Mouse (Mus musculus): ENCODE results near the gene Grhl3. TPM values are rescaled to one million over a fixed set of nuclear protein-coding genes. Genes with fewer than 3 reads are reported as not detected.
A peak's percentile ranks its signal among the peaks of the same experiment; 100 is the strongest.

Grhl3 gene
- polyA plus RNA-seq, 1 experiment from 2014 or later: 1.1 TPM

GRCm38 (mm10) chr4:135525057-135525456, 48.4 kb downstream of the Grhl3 start:
- Histone ChIP-seq H3K9ac (replicated peaks) (no peak overlapping the region), H3K27me3 (replicated peaks) (peaks cover 10% of the 10 kb centered on the region; the same call in 1 of the 2 replicates), H3K27ac (replicated peaks) (no peak overlapping the region), H3K4me2 (no peak overlapping the region), H3K4me1 (peaks cover 10% of the 10 kb centered on the region), H3K4me3 (replicated peaks) (no peak overlapping the region), H3K36me3 (no peaks in the 10 kb centered on the region), H3K9me3 (replicated peaks) (no peaks in the 10 kb centered on the region)
- WGBS: 72% methylated on average over 12 of the region's 12 CpGs
- no peak for ATAC-seq (ENCODE audit: low FRiP score)

DNA sequence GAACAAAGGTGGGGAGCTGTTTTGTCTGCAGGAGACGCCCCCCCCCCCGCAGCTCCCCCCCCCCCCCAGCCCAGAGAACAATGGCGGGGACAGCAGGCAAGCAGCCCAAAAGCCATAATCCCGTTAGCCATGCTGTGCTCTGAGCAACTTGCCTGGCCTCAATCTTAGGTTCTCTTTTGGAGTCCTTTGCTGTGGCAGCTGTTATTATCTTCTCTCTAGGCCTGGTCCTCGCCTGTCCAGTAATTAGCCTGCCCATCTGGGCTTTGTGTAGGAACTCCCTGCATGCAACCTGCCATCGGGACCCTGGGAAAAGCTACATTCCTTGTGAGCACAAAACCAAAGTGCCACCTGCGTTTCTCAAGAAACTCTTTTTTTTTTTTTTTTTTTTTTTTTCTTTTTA, 49.5 kb downstream of the Grhl3 start:
- no peak overlapping the region for H3K4me3 ChIP-seq (replicated peaks)
- H3K27ac ChIP-seq (replicated peaks): no peak overlapping the region
- no peak for ATAC-seq (ENCODE audit: low FRiP score)
- peaks cover 10% of the 10 kb centered on the region; the same call in 1 of the 2 replicates for H3K27me3 ChIP-seq (replicated peaks)
- H3K36me3 ChIP-seq: no peaks in the 10 kb centered on the region
- H3K9ac ChIP-seq (replicated peaks): no peak overlapping the region
- no peaks in the 10 kb centered on the region for H3K9me3 ChIP-seq (replicated peaks)
- peaks cover 10% of the 10 kb centered on the region for H3K4me1 ChIP-seq
- no peak overlapping the region for H3K4me2 ChIP-seq
- 6% methylated on average over 5 of the region's 7 CpGs for WGBS

- no peaks in the 10 kb centered on the region; the same call in 1 of the 2 replicates for H3K4me1 ChIP-seq
- no peak overlapping the region for H3K4me3 ChIP-seq (replicated peaks)
- H3K4me2 ChIP-seq: no peak overlapping the region
- H3K9ac ChIP-seq (replicated peaks): no peak overlapping the region
- no peak for ATAC-seq (ENCODE audit: low FRiP score)
- no peaks in the 10 kb centered on the region for H3K36me3 ChIP-seq
- H3K9me3 ChIP-seq (replicated peaks): no peaks in the 10 kb centered on the region
- no peak overlapping the region for H3K27ac ChIP-seq (replicated peaks)
- WGBS: 79% methylated on average over 9 of the region's 9 CpGs
- H3K27me3 ChIP-seq (replicated peaks): peaks cover 7% of the 10 kb centered on the region; the same call in 1 of the 2 replicates
These were observed 53.0 kb downstream of the Grhl3 start for GRCm38 (mm10) chr4:135520421-135520820.

DNA sequence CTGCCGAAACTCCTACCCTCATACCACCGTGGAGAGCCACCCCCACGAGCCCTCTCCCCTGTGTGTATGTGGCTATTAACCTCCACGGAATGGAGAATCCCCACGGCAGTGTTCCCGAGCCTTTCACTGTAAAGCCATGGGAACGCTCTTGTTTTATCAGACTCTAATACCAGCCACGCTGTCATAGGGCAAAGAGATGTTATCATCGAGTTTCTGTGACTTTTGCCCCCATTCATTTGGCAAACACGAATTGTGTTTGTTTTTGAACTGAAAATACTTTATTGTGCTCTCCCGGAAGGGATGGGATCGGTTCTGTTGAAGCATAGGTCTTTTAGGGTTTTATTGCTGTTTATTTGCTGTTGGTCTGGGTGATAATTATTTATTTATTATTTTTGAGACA, 55.3 kb downstream of the Grhl3 start:
- H3K9me3 ChIP-seq (replicated peaks): no peaks in the 10 kb centered on the region
- H3K27me3 ChIP-seq (replicated peaks): 0 out of 2 replicates have a peak, but pooled peaks cover 2% of the 10 kb centered on the region
- no peaks in the 10 kb centered on the region for H3K4me1 ChIP-seq
- no peak overlapping the region for H3K4me2 ChIP-seq
- no peak overlapping the region for H3K4me3 ChIP-seq (replicated peaks)
- no peak overlapping the region for H3K9ac ChIP-seq (replicated peaks)
- H3K27ac ChIP-seq (replicated peaks): no peak overlapping the region
- WGBS: 79% methylated on average over 12 of the region's 12 CpGs
- H3K36me3 ChIP-seq: no peaks in the 10 kb centered on the region
- ATAC-seq (ENCODE audit: low FRiP score): no peak

DNA sequence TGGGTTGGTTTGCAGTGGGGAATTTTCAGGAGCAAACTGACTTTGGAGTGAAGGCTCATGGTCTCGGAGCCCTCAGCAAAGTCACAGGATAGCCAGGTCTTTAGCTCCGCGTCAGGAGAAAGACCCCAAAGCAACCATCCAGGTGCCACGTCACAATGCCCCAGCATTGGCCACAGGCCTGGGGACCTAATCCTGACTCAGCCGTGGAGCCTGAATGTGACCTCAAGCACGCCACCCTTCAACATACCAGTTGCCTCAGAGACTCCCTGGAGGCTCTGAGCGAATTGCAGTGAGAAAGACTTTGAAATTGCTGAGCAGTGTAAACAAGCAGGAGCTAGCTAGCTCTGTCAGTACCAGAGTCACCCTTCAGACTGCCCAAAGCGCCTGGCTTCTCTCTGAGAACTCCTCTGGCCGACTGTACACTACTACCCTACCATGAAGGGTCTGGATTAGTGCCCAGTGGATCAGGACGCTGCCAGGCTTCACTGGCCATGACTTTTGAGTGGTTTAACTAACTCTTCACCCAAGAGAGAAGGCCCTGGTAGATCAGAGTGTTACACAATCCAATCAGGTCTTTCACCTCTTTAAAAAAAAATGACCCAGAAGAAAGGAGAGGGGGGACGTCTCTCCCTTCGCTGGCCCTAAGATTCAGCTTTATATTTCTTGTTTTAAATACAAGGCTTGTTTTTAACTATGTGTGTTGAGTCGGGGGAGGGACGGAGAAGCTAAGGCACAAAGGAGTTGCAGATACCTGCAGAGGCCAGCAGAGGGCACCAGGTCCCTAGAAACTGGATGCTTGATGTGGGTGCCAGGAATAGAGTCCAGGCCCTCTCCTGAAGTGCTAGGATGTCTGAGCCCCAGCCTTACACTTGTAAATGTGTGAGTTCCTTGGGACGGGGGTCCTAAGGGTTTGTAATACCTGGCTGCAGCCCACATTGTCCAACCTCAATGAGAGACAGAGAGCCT, 56.8 kb downstream of the Grhl3 start:
- Histone ChIP-seq H3K9ac (replicated peaks) (no peak overlapping the region), H3K36me3 (no peaks in the 10 kb centered on the region), H3K4me2 (no peak overlapping the region), H3K27ac (replicated peaks) (no peak overlapping the region), H3K4me1 (no peaks in the 10 kb centered on the region), H3K27me3 (replicated peaks) (no peaks in the 10 kb centered on the region), H3K4me3 (replicated peaks) (no peak overlapping the region), H3K9me3 (replicated peaks) (no peaks in the 10 kb centered on the region)
- WGBS: 55% methylated on average over 15 of the region's 15 CpGs
- no peak for ATAC-seq (ENCODE audit: low FRiP score)

DNA sequence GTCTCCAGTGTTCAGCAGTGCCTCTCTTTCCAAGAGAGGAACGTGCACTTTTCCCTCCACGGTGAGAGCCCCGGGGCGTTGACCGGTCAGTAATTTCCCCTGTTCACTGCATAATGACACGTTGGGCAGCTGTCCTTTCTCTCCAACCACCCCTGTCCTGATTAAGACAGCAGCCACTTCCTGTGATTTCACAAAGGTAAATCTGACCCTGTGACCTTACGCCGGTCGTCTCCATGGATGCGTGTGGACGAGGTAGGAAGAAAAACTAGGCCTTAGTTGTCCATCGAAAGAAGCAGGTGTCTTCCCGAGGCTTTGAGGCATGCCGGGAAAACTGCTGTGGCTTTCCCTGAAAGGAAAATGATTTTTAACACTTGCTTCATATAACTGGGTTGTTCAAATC, 58.5 kb downstream of the Grhl3 start:
- Histone ChIP-seq H3K4me3 (replicated peaks) (no peak overlapping the region), H3K36me3 (no peaks in the 10 kb centered on the region), H3K9ac (replicated peaks) (no peak overlapping the region), H3K4me2 (no peak overlapping the region), H3K27me3 (replicated peaks) (no peaks in the 10 kb centered on the region), H3K27ac (replicated peaks) (no peak overlapping the region), H3K4me1 (no peaks in the 10 kb centered on the region), H3K9me3 (replicated peaks) (no peaks in the 10 kb centered on the region)
- WGBS: 72% methylated on average over 14 of the region's 14 CpGs
- ATAC-seq (ENCODE audit: low FRiP score): no peak

DNA sequence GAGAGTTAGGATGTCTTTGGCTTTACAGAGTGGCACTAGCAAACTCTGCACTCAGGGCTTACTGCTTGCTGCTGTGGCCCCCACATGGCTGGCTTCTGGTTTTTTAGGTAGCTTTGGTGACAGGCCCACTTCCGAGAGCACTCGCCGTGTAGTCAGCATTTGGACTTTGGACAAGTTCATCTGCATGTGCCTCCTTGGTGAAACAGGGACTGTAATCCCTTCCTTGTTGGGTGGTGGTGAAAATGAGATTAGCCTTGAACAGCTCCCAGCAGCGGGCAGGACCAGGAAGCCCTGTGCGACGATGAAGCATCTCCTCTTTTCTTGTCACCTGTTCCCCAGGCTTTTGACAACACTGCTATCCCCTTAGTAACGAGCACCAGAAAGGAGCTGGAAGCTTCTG, 59.6 kb downstream of the Grhl3 start:
- no peaks in the 10 kb centered on the region for H3K27me3 ChIP-seq (replicated peaks)
- no peak overlapping the region for H3K9ac ChIP-seq (replicated peaks)
- H3K4me1 ChIP-seq: peaks cover 5% of the 10 kb centered on the region; the same call in 1 of the 2 replicates
- ATAC-seq (ENCODE audit: low FRiP score): no peak
- no peak overlapping the region for H3K27ac ChIP-seq (replicated peaks)
- 92% methylated on average over 7 of the region's 7 CpGs for WGBS
- H3K9me3 ChIP-seq (replicated peaks): no peaks in the 10 kb centered on the region
- H3K4me3 ChIP-seq (replicated peaks): no peak overlapping the region
- H3K36me3 ChIP-seq: no peaks in the 10 kb centered on the region
- no peak overlapping the region for H3K4me2 ChIP-seq

GRCm38 (mm10) chr4:135509515-135509914, 63.9 kb downstream of the Grhl3 start:
- H3K27ac ChIP-seq (replicated peaks): no peak overlapping the region
- no peak for ATAC-seq (ENCODE audit: low FRiP score)
- no peaks in the 10 kb centered on the region for H3K27me3 ChIP-seq (replicated peaks)
- no peak overlapping the region for H3K4me3 ChIP-seq (replicated peaks)
- H3K9me3 ChIP-seq (replicated peaks): no peaks in the 10 kb centered on the region
- H3K4me2 ChIP-seq: no peak overlapping the region
- WGBS: 46% methylated on average over 12 of the region's 12 CpGs
- H3K9ac ChIP-seq (replicated peaks): no peak overlapping the region
- H3K36me3 ChIP-seq: no peaks in the 10 kb centered on the region
- peaks cover 16% of the 10 kb centered on the region for H3K4me1 ChIP-seq

DNA sequence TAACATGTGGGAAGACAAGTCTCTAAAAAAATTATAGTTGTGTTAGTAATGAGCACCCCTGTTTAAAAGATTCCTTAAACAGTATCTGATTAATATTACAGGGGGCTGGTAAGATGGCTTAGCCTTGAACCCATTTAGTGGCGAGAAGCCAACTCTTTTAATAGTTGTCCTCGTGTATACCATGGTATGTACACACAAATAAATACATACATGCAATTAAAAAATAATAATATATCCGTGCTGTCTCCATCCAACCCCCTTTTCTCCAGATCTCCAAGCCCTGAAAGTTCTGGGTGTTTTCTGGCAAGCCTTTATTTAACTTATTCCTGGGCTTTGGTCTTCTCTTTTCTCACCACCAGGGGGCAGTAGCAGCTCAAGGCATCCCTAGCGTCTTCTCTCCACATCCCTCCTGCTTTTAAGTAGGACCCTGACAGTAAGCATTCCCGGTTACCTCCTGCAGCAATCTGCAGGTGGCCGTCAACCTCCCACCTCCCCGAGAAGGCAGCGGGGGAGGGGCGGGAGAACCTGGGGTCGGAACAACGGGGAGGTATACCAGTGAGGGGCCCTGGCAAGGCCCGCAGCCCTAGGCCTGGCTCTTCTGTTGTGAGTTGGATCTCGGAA, 64.9 kb downstream of the Grhl3 start:
- ATAC-seq (ENCODE audit: low FRiP score): peak; percentile 71; the same call in 1 of the 2 replicates
- no peaks in the 10 kb centered on the region for H3K27me3 ChIP-seq (replicated peaks)
- WGBS: 13% methylated on average over 13 of the region's 13 CpGs
- H3K36me3 ChIP-seq: no peaks in the 10 kb centered on the region
- H3K9ac ChIP-seq (replicated peaks): no peak overlapping the region
- H3K4me2 ChIP-seq: peak overlapping the region; percentile 53
- H3K4me3 ChIP-seq (replicated peaks): 0 out of 2 replicates have a peak overlapping the region, but pooled peaks have one; percentile 13
- H3K4me1 ChIP-seq: peaks cover 16% of the 10 kb centered on the region
- H3K9me3 ChIP-seq (replicated peaks): no peaks in the 10 kb centered on the region
- no peak overlapping the region for H3K27ac ChIP-seq (replicated peaks)

- peaks cover 16% of the 10 kb centered on the region for H3K4me1 ChIP-seq
- H3K9ac ChIP-seq (replicated peaks): peak overlapping the region; percentile 26
- no peaks in the 10 kb centered on the region for H3K9me3 ChIP-seq (replicated peaks)
- no peaks in the 10 kb centered on the region for H3K36me3 ChIP-seq
- peak overlapping the region; percentile 29 for H3K4me3 ChIP-seq (replicated peaks)
- peak overlapping the region; percentile 57 for H3K4me2 ChIP-seq
- H3K27ac ChIP-seq (replicated peaks): peak overlapping the region; percentile 61; the same call in 1 of the 2 replicates
- H3K27me3 ChIP-seq (replicated peaks): no peaks in the 10 kb centered on the region
- ATAC-seq (ENCODE audit: low FRiP score): peak; percentile 80; the same call in 1 of the 2 replicates
- 14% methylated on average over 22 of the region's 22 CpGs for WGBS
These were observed 65.7 kb downstream of the Grhl3 start for GRCm38 (mm10) chr4:135507547-135508350.

DNA sequence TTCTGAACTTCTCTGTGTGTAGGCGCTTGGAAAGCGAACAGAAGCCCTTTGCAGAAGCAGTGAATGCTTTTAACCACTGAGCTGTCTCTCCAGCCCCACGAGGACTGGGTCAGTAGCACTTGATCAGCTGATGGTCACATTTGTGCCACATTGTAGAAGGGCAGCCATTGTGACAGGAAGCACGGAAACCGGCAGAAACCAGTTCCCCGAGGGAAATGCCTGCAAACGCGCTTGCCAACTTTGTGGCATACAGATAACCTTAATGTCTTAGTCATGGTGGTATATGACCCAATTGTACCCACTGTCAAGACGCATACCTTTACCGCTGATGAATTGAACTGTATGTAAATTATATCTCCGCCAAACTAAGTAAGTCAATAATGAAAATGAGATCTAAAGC, 67.6 kb downstream of the Grhl3 start:
- Histone ChIP-seq H3K36me3 (no peaks in the 10 kb centered on the region), H3K4me1 (peaks cover 16% of the 10 kb centered on the region), H3K27ac (replicated peaks) (no peak overlapping the region), H3K9ac (replicated peaks) (no peak overlapping the region), H3K4me3 (replicated peaks) (no peak overlapping the region), H3K27me3 (replicated peaks) (no peaks in the 10 kb centered on the region), H3K4me2 (no peak overlapping the region), H3K9me3 (replicated peaks) (no peaks in the 10 kb centered on the region)
- 79% methylated on average over 11 of the region's 11 CpGs for WGBS
- no peak for ATAC-seq (ENCODE audit: low FRiP score)

Data from neural tube, embryonic 15.5 days (tissue).